In genomic region chr1:162628326-162628725, GRCm38 (mm10) we compare ENCODE assay signal across 9 mouse cellular contexts. TPM values are rescaled to one million over a fixed set of nuclear protein-coding genes. Genes with fewer than 3 reads are reported as not detected.
A peak's percentile ranks its signal among the peaks of the same experiment; 100 is the strongest.
DNase-seq lines count a peak whose midpoint lies in the region.
"Not testable (repeated sequence)": the region's sequence is repeated elsewhere in the genome, so short reads cannot be mapped to it uniquely, and the experiment has no call there.
"Had no signal": no experiment of that assay in that cellular context is flagged by ENCODE, and none has a peak within 500 bp of the region (broad histone marks: within the 10 kb centered on the region; RNA-seq: fewer than 3 reads in every experiment).

No protein-coding gene starts in this region.

- peaks cover 10% of the 10 kb centered on the region for H3K4me1 ChIP-seq in heart, embryonic 10.5 days

- not testable (repeated sequence) for H3K27ac ChIP-seq in heart, embryonic 10.5 days

- H3K27me3 ChIP-seq in heart, embryonic 10.5 days (ENCODE audit: insufficient read depth, poor library complexity, severe bottlenecking) = not testable (repeated sequence)

- not testable (repeated sequence) for H3K4me3 ChIP-seq in heart, embryonic 10.5 days

- not testable (repeated sequence) for H3K36me3 ChIP-seq in heart, embryonic 10.5 days

- H3K9me3 ChIP-seq in heart, embryonic 10.5 days = not testable (repeated sequence)

- DNase-seq in heart, adult 11 months = peak; percentile 77
- peak; percentile 63 for DNase-seq in heart, embryonic 10.5 days (ENCODE audit: low spot score)
- DNase-seq in testis, postnatal 10 days (ENCODE audit: low spot score) = peak; percentile 30

- 90% methylated on average over 15 of the region's 15 CpGs for WGBS in heart, embryonic 10.5 days

RNA-seq across cellular contexts. Expression of gene Myoc, which starts 10.6 kb away (rescaled TPM):
- not detected in 2 replicates for polyA plus RNA-seq in heart, embryonic 10.5 days (2016; fragmentation: Nextera tagmentation; extraction: Ambion mirVana)
- polyA plus RNA-seq: activated CD4-positive, CD25-positive, alpha-beta regulatory T cell, adult 4 months; C2C12; CD4-positive, CD25-positive, alpha-beta regulatory T cell, adult 4 months; G1E; Patski had no signal

RNA-seq across cellular contexts. Expression of gene Myocos, which starts 29.7 kb away (rescaled TPM):
- polyA plus RNA-seq in heart, embryonic 10.5 days (2016; fragmentation: Nextera tagmentation; extraction: Ambion mirVana) = not detected in 2 replicates
- polyA plus RNA-seq: activated CD4-positive, CD25-positive, alpha-beta regulatory T cell, adult 4 months; adrenal gland, adult 2 months; C2C12; CD4-positive, CD25-positive, alpha-beta regulatory T cell, adult 4 months; G1E; Patski had no signal

RNA-seq across cellular contexts. Expression of gene Vamp4, which starts 58.0 kb away (rescaled TPM):
- 33.9 and 39.1 TPM in 2 replicates for polyA plus RNA-seq in heart, embryonic 10.5 days (2016; fragmentation: Nextera tagmentation; extraction: Ambion mirVana)
